Mouse (Mus musculus) CD8-positive naive resting alpha-beta T cell, adult 57 days (primary cell): Measurements from ENCODE around the gene Ildr1. TPM values are rescaled to one million over a fixed set of nuclear protein-coding genes. Genes with fewer than 3 reads are reported as not detected.

Source experiments
- total RNA-seq: library from RNA; stranded (reverse); gene quantifications from one replicate; pipeline ENCODE4 v1.2.4, GENCODE M21; 2023

Ildr1 gene
- total RNA-seq, result 4.1 TPM

GRCm38 (mm10) chr16:36693818-36694413, at the start of gene Ildr1:
Ildr1 (plus strand) TSS chr16:36693978.

GRCm38 (mm10) chr16:36665782-36666181, 28.0 kb upstream of the Ildr1 start, which contains the start of gene Cd86:
Cd86 (minus strand) TSS chr16:36666081.

Other genes with a start within 250 kb of the Ildr1 start
- not detected for gene Stfa3, start 238.6 kb upstream of the Ildr1 start, total RNA-seq
- not detected for gene Casr, start 131.8 kb upstream of the Ildr1 start, total RNA-seq
- gene Cd86, start 27.9 kb upstream of the Ildr1 start, total RNA-seq, result 21.5 TPM
- gene Slc15a2, start 91.0 kb downstream of the Ildr1 start, total RNA-seq, result 37.8 TPM
- gene Iqcb1, start 134.4 kb downstream of the Ildr1 start, total RNA-seq, result 35.8 TPM
- gene Eaf2, start 181.0 kb downstream of the Ildr1 start, total RNA-seq, result 3.7 TPM
- gene Golgb1, start 181.2 kb downstream of the Ildr1 start, total RNA-seq, result 35.2 TPM
- 169 TPM for gene Hcls1, start 241.0 kb downstream of the Ildr1 start, total RNA-seq